Mouse (Mus musculus): ENCODE results near the gene Pdp2. TPM values are rescaled to one million over a fixed set of nuclear protein-coding genes. Genes with fewer than 3 reads are reported as not detected.

The Pdp2 gene
- polyA plus RNA-seq, 1 experiment: 2.3 TPM

DNA sequence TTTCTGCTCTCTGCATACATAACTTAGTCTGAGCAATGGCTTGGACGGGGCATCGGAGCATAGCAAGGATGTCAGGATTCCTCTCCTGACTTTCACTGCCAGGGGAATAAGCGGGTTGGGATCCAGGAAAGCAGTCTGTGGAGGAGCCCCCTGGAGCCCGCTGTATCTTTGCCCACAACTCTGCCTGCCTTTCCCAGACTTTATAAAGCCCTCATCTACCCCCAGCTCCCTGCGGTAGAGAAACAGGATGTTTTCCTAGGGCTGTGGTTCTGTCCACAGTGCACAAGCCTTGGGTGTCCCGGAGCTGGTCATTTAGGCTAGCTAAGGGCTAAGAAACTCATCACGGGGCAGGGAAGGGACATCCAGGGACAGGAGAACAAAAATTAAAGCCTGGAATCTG is 10.1 kb downstream of the Pdp2 start:
- TF ChIP-seq USF1 (IDR thresholded peaks at IDR 0.05; ENCODE audit: low read depth) (no peak), MYOD1 (IDR thresholded peaks at IDR 0.05; ENCODE audit: control insufficient read depth in 1 of 3, insufficient read length in 2 of 3, low read depth in 2 of 3) (no peak), REST (IDR thresholded peaks at IDR 0.05; ENCODE audit: insufficient read depth, insufficient read length) (no peak), MAX (IDR thresholded peaks at IDR 0.05; ENCODE audit: low read depth) (no peak), POLR2AphosphoS2 (IDR thresholded peaks at IDR 0.05; ENCODE audit: insufficient read length, low read depth) (no peak), TCF3 (IDR thresholded peaks at IDR 0.05; ENCODE audit: insufficient read length, low read depth) (no peak), POLR2A (IDR thresholded peaks at IDR 0.05; ENCODE audit: insufficient read length, low read depth) (no peak), TCF12 (IDR thresholded peaks at IDR 0.05; ENCODE audit: insufficient read depth, poor library complexity, severe bottlenecking) (no peak), MYOG (IDR thresholded peaks at IDR 0.05; ENCODE audit: control insufficient read depth in 1 of 3, insufficient read depth in 1 of 3, insufficient read length in 2 of 3, low read depth in 2 of 3) (no peak), SRF (IDR thresholded peaks at IDR 0.05; ENCODE audit: control insufficient read depth, insufficient read length, low read depth) (no peak), E2F4 (IDR thresholded peaks at IDR 0.05; ENCODE audit: insufficient read depth) (no peak), CEBPB (IDR thresholded peaks at IDR 0.05; ENCODE audit: insufficient read depth, poor library complexity, severe bottlenecking) (no peak)
- H3K4me2 ChIP-seq (ENCODE audit: low read depth): peak overlapping the region; percentile 73
- H3K79me2 ChIP-seq (ENCODE audit: control insufficient read depth, insufficient read depth): no peaks in the 10 kb centered on the region
- peaks cover under 1% of the 10 kb centered on the region for H3K36me3 ChIP-seq (ENCODE audit: control insufficient read depth, insufficient read depth)
- H3K4me3 ChIP-seq: no peak overlapping the region
- H3ac ChIP-seq (ENCODE audit: control insufficient read depth, insufficient read length): no peak overlapping the region
- no peaks in the 10 kb centered on the region for H3K27me3 ChIP-seq (ENCODE audit: control insufficient read depth, insufficient read depth, insufficient read length)

DNA sequence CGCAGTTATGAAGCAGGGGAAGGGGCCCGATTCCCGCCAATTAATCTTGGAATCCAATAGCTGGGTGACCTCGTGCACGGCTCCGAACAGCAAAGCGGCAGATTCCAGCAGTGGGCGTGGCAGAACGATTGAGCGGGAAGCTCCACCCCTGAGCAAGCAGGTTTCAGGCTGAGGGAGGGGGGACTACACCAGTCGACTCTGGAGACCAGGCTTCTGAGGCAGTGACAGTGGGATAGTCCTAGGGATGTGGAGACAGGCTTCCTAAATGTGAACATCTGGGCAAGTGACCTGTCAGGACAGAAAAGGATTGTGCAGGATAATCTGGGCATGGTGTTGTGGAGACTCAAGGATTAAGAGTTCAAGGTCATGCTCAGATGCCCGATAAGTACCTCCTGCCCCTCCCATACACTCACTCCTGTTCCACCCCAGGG is 10.7 kb downstream of the Pdp2 start:
- H3K79me2 ChIP-seq (ENCODE audit: control insufficient read depth, insufficient read depth): no peaks in the 10 kb centered on the region
- H3K36me3 ChIP-seq (ENCODE audit: control insufficient read depth, insufficient read depth): no peaks in the 10 kb centered on the region
- no peak for TF ChIP-seq REST (IDR thresholded peaks at IDR 0.05; ENCODE audit: insufficient read depth, insufficient read length)
- TF ChIP-seq TCF3 (IDR thresholded peaks at IDR 0.05; ENCODE audit: insufficient read length, low read depth): no peak
- no peak for TF ChIP-seq USF1 (IDR thresholded peaks at IDR 0.05; ENCODE audit: low read depth)
- TF ChIP-seq CEBPB (IDR thresholded peaks at IDR 0.05; ENCODE audit: insufficient read depth, poor library complexity, severe bottlenecking): no peak
- no peaks in the 10 kb centered on the region for H3K27me3 ChIP-seq (ENCODE audit: control insufficient read depth, insufficient read depth, insufficient read length)
- no peak overlapping the region for H3K4me3 ChIP-seq
- H3ac ChIP-seq (ENCODE audit: control insufficient read depth, insufficient read length): no peak overlapping the region
- peak overlapping the region; percentile 73 for H3K4me2 ChIP-seq (ENCODE audit: low read depth)

DNA sequence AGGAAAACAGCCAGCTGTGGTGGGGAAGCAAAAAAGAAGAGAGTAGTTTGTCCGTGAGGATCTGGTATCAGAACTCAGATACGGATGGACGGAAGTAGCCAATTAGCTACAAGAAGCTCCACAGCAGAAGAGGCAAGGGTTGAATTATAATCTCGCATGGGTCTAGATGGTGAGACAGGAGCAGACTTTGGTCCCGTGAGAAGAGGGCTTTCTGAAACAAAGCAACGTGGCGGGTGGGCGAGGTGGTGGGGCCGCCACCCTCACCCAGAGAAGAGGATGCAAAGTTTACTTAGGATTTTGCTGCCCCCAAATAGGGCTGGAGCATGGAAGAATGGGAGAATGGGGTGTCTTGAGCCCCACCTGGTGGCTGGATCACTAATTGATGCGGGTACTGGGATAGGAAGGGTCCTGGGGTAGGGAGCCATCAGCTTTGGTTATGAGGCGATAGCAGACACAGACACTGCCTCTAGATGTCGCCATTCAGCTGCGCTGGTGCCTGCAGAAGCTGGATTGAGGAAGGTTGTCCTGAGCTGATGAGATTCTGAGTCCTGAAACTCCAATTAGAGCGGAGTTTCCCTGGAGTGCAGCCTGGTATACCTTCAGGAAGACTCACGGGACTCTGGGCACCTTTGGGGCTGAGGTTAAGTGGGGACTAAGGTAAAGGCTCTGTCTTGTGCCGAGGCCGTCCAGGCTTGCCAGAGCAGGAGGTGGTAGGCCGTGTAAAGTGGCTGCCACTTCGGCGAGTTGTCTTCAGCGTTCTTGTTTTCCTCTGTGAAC is 11.4 kb downstream of the Pdp2 start:
- H3K27me3 ChIP-seq (ENCODE audit: control insufficient read depth, insufficient read depth, insufficient read length): no peaks in the 10 kb centered on the region
- H3K4me3 ChIP-seq: no peak overlapping the region
- no peaks in the 10 kb centered on the region for H3K79me2 ChIP-seq (ENCODE audit: control insufficient read depth, insufficient read depth)
- H3K4me2 ChIP-seq (ENCODE audit: low read depth): peak overlapping the region; percentile 73
- TF ChIP-seq POLR2AphosphoS2 (IDR thresholded peaks at IDR 0.05; ENCODE audit: insufficient read length, low read depth) (no peak), CEBPB (IDR thresholded peaks at IDR 0.05; ENCODE audit: insufficient read depth, poor library complexity, severe bottlenecking) (no peak)
- H3ac ChIP-seq (ENCODE audit: control insufficient read depth, insufficient read length): no peak overlapping the region
- no peaks in the 10 kb centered on the region for H3K36me3 ChIP-seq (ENCODE audit: control insufficient read depth, insufficient read depth)

DNA sequence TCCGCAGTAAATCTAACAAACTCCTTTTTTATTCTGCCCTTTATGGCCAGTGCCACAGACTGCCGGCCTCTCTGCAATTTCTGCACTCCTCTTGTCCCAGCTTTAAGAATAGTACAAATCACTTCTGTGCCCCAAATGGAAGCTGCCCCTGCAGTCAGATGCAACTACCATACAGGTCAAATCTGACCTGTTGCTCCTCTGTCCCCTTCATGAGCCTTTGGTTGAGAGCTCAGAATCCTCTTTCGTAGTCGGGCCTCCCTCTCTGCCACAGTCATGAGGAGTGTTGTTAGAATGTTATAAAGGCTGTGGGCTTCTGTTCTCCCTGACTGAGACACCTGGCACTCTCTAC is 12.0 kb downstream of the Pdp2 start:
- Histone ChIP-seq H3K36me3 (ENCODE audit: control insufficient read depth, insufficient read depth) (no peaks in the 10 kb centered on the region), H3K27me3 (ENCODE audit: control insufficient read depth, insufficient read depth, insufficient read length) (no peaks in the 10 kb centered on the region), H3K4me3 (no peak overlapping the region), H3K4me2 (ENCODE audit: low read depth) (no peak overlapping the region), H3K79me2 (ENCODE audit: control insufficient read depth, insufficient read depth) (no peaks in the 10 kb centered on the region), H3ac (ENCODE audit: control insufficient read depth, insufficient read length) (no peak overlapping the region)
- TF ChIP-seq MYOD1 (IDR thresholded peaks at IDR 0.05; ENCODE audit: control insufficient read depth in 1 of 3, insufficient read length in 2 of 3, low read depth in 2 of 3) (no peak), POLR2A (IDR thresholded peaks at IDR 0.05; ENCODE audit: insufficient read length, low read depth) (no peak), SRF (IDR thresholded peaks at IDR 0.05; ENCODE audit: control insufficient read depth, insufficient read length, low read depth) (no peak), TCF12 (IDR thresholded peaks at IDR 0.05; ENCODE audit: insufficient read depth, poor library complexity, severe bottlenecking) (no peak), MAX (IDR thresholded peaks at IDR 0.05; ENCODE audit: low read depth) (no peak)

DNA sequence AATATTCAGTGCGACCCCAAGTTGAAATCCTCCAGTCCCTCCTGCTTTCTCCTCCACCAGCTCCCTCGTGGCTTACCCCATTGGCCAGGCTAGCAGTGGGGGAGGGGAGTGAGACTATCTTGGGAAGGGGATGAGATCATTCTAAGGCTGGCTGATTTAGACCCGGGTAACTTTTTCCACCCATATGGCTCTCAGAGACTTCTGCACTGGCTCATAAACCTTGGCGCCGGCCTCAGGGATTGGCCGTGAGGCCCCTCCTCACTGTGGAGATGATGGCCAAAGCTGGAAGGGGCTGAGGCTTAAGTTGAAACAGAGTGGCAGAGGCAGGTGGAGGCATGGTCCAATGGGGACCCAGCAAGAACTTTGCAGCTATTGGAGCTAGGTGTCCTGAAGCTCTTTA is 15.1 kb downstream of the Pdp2 start:
- no peak overlapping the region for H3ac ChIP-seq (ENCODE audit: control insufficient read depth, insufficient read length)
- peak in 2 of 3 experiments; percentile 31 to 52 for TF ChIP-seq MYOD1 (IDR thresholded peaks at IDR 0.05; ENCODE audit: control insufficient read depth in 1 of 3, insufficient read length in 2 of 3, low read depth in 2 of 3)
- no peak for TF ChIP-seq POLR2A (IDR thresholded peaks at IDR 0.05; ENCODE audit: insufficient read length, low read depth)
- H3K27me3 ChIP-seq (ENCODE audit: control insufficient read depth, insufficient read depth, insufficient read length): no peaks in the 10 kb centered on the region
- H3K79me2 ChIP-seq (ENCODE audit: control insufficient read depth, insufficient read depth): no peaks in the 10 kb centered on the region
- H3K4me2 ChIP-seq (ENCODE audit: low read depth): peak overlapping the region; percentile 24
- no peaks in the 10 kb centered on the region for H3K36me3 ChIP-seq (ENCODE audit: control insufficient read depth, insufficient read depth)
- no peak overlapping the region for H3K4me3 ChIP-seq

DNA sequence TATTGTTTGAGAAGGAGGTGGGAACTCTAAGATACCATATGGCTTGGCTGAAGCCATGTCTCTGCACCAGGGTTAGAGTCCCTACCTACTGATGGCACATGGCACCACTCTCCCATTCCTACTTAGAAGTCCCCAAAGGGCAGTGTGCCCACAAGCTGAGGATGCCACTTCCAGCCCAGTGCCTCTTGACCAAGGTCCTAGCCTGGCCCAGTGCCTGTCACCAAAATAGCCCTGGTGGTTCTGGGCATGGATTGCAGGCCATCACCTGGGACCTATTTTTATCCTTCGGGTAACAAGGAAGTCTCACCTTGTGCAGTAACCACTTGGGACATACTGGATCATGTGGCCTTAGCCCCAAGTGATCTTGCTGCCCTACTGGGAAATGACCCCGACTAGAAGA is 16.7 kb downstream of the Pdp2 start:
- H3ac ChIP-seq (ENCODE audit: control insufficient read depth, insufficient read length): no peak overlapping the region
- no peaks in the 10 kb centered on the region for H3K79me2 ChIP-seq (ENCODE audit: control insufficient read depth, insufficient read depth)
- H3K27me3 ChIP-seq (ENCODE audit: control insufficient read depth, insufficient read depth, insufficient read length): no peaks in the 10 kb centered on the region
- TF ChIP-seq MYOD1 (IDR thresholded peaks at IDR 0.05; ENCODE audit: control insufficient read depth in 1 of 3, insufficient read length in 2 of 3, low read depth in 2 of 3): peak in 1 of 3 experiments; percentile 11
- no peak for TF ChIP-seq TCF3 (IDR thresholded peaks at IDR 0.05; ENCODE audit: insufficient read length, low read depth)
- H3K36me3 ChIP-seq (ENCODE audit: control insufficient read depth, insufficient read depth): no peaks in the 10 kb centered on the region
- H3K4me2 ChIP-seq (ENCODE audit: low read depth): no peak overlapping the region
- H3K4me3 ChIP-seq: no peak overlapping the region
